In genomic region chr12:31218774-31219173, GRCm38 (mm10) we compare ENCODE assay signal across 14 mouse cellular contexts. TPM values are rescaled to one million over a fixed set of nuclear protein-coding genes. Genes with fewer than 3 reads are reported as not detected.
DNase-seq lines count a peak whose midpoint lies in the region; ATAC-seq and TF ChIP-seq lines count a peak whose summit lies in the region.
"Had no signal": no experiment of that assay in that cellular context is flagged by ENCODE, and none has a peak within 500 bp of the region (broad histone marks: within the 10 kb centered on the region; RNA-seq: fewer than 3 reads in every experiment).

No protein-coding gene starts in this region.

- H3K9ac ChIP-seq in embryonic facial prominence, embryonic 13.5 days: no peak overlapping the region
- H3K9ac ChIP-seq in limb, embryonic 14.5 days (ENCODE audit: low read depth, low read length, severe bottlenecking): no peak overlapping the region

- no peaks in the 10 kb centered on the region for H3K36me3 ChIP-seq in embryonic facial prominence, embryonic 13.5 days
- H3K36me3 ChIP-seq in limb, embryonic 14.5 days (ENCODE audit: control insufficient read depth, insufficient read depth, low read length): no peaks in the 10 kb centered on the region

- ATAC-seq in frontal cortex, adult (ENCODE audit: low TSS enrichment): 0 out of 2 replicates have a peak, but pooled peaks have one; percentile 13
- ATAC-seq in embryonic facial prominence, embryonic 13.5 days (ENCODE audit: insufficient number of reproducible peaks, insufficient read depth, low FRiP score, low TSS enrichment, low read depth): peak; percentile 70
- ATAC-seq in limb, embryonic 14.5 days (ENCODE audit: low FRiP score, low read depth): peak; percentile 85

- no peak for TF ChIP-seq POLR2A in limb, embryonic 14.5 days (IDR thresholded peaks at IDR 0.05; ENCODE audit: borderline replicate concordance, extremely low read depth, insufficient read depth, insufficient read length)

- no peak overlapping the region for H3K4me2 ChIP-seq in embryonic facial prominence, embryonic 13.5 days
- no peak overlapping the region for H3K4me2 ChIP-seq in limb, embryonic 14.5 days (replicated peaks; ENCODE audit: low read depth, low read length, severe bottlenecking)
- H3K4me2 ChIP-seq: heart, embryonic 11.5 days had no signal

- no peaks in the 10 kb centered on the region for H3K9me3 ChIP-seq in embryonic facial prominence, embryonic 13.5 days
- no peaks in the 10 kb centered on the region for H3K9me3 ChIP-seq in limb, embryonic 14.5 days (ENCODE audit: control insufficient read depth, low read length)

- H3K4me1 ChIP-seq in embryonic facial prominence, embryonic 13.5 days: peaks cover 44% of the 10 kb centered on the region
- peaks cover 14% of the 10 kb centered on the region for H3K4me1 ChIP-seq in limb, embryonic 14.5 days (ENCODE audit: control insufficient read depth, insufficient read depth, low read length)

- 23% methylated on average over 3 of the region's 3 CpGs for WGBS in embryonic facial prominence, embryonic 13.5 days
- WGBS in limb, embryonic 14.5 days: 28% methylated on average over 3 of the region's 3 CpGs

- H3K27ac ChIP-seq in embryonic facial prominence, embryonic 13.5 days: peak overlapping the region; percentile 83; the same call in 1 of the 2 replicates
- peak overlapping the region; percentile 35; the same call in 1 of the 2 replicates for H3K27ac ChIP-seq in limb, embryonic 14.5 days (replicated peaks; ENCODE audit: low read depth, low read length)
- H3K27ac ChIP-seq: left cerebral cortex, adult 2 months had no signal

- no peaks in the 10 kb centered on the region for H3K27me3 ChIP-seq in embryonic facial prominence, embryonic 13.5 days
- no peaks in the 10 kb centered on the region for H3K27me3 ChIP-seq in limb, embryonic 14.5 days (ENCODE audit: control insufficient read depth, insufficient read depth, low read length)

- DNase-seq in frontal cortex, postnatal 10 days (ENCODE audit: low spot score in 2 of 2): no peak
- peak; percentile 48 for DNase-seq in 3T3-L1 (ENCODE audit: low read depth, low spot score)
- DNase-seq in limb, embryonic 14.5 days (ENCODE audit: low spot score): peak; percentile 89
- no peak for DNase-seq in left cerebral cortex, adult 11 months (ENCODE audit: low spot score)
- DNase-seq in right cerebral cortex, adult 2 months (ENCODE audit: low spot score in 2 of 2): no peak
- no peak for DNase-seq in thymus, postnatal 4 days
- DNase-seq: thymus, postnatal 36 days had no signal

- no peak overlapping the region for H3K4me3 ChIP-seq in embryonic facial prominence, embryonic 13.5 days
- no peak overlapping the region for H3K4me3 ChIP-seq in limb, embryonic 14.5 days (replicated peaks; ENCODE audit: low read length)
- H3K4me3 ChIP-seq: left cerebral cortex, adult 2 months had no signal

RNA-seq across cellular contexts. Expression of gene Gm6993, which starts 21.8 kb away (rescaled TPM):
- not detected in 2 replicates for polyA plus RNA-seq in embryonic facial prominence, embryonic 13.5 days (2015; fragmentation: Nextera tagmentation; extraction: Ambion mirVana)
- polyA plus RNA-seq in limb, embryonic 14.5 days (2012; rRNA removed): not detected in 2 replicates
- not detected in 2 replicates for polyA plus RNA-seq in limb, embryonic 14.5 days (2014; fragmentation: Nextera tagmentation; extraction: Ambion mirVana)
- polyA plus RNA-seq: C2C12; cortical plate, adult 2 months; heart, embryonic 11.5 days; spleen, adult 2 months had no signal

RNA-seq across cellular contexts. Expression of gene Lamb1, which starts 46.3 kb away (rescaled TPM):
- polyA plus RNA-seq in embryonic facial prominence, embryonic 13.5 days (2015; fragmentation: Nextera tagmentation; extraction: Ambion mirVana): 61.9 and 85.0 TPM in 2 replicates
- 69.8 and 76.6 TPM in 2 replicates for polyA plus RNA-seq in limb, embryonic 14.5 days (2012; rRNA removed)
- 67.2 and 76.3 TPM in 2 replicates for polyA plus RNA-seq in limb, embryonic 14.5 days (2014; fragmentation: Nextera tagmentation; extraction: Ambion mirVana)

Comparison
In these comparisons a context has a peak if more than half of its experiments do, and no peak if none do; other contexts are left out.
1. ATAC-seq: peak in every context shown above with its lines; median percentile 85 in limb, embryonic 14.5 days; 70 in embryonic facial prominence, embryonic 13.5 days; 13 in frontal cortex, adult.
2. DNase-seq: peak in 3T3-L1 (single experiment) and limb, embryonic 14.5 days (single experiment); none in frontal cortex, postnatal 10 days (0 of 2), left cerebral cortex, adult 11 months (single experiment), right cerebral cortex, adult 2 months (0 of 2) and thymus, postnatal 4 days (single experiment).